Mouse (Mus musculus) limb, embryonic 14.5 days (tissue): Measurements from ENCODE around the gene Rilpl1. TPM values are rescaled to one million over a fixed set of nuclear protein-coding genes. Genes with fewer than 3 reads are reported as not detected.

Source experiments
- ATAC-seq: fragments of 200-750 bp; cut with Nextera tagmentation; 2 replicates; pipeline ENCODE4 v1.8.0; 2017; ENCODE audit warnings: low read depth, moderate number of reproducible peaks, moderate TSS enrichment; ENCODE audit not compliant: low FRiP score
- DNase-seq: peaks from one replicate; pipeline ENCODE4 v3.0.0-alpha.2; 2015; ENCODE audit warnings: low spot score
- H3K27ac ChIP-seq: fragments of 300-500 bp; sonication (generic); replicated peaks from 2 replicates; pipeline ENCODE4 v1.5.1; 2014; ENCODE audit warnings: low read depth, mild to moderate bottlenecking, low read length, moderate library complexity, mixed read lengths
- H3K27me3 ChIP-seq: fragments of 300-500 bp; sonication (generic); 2 replicates; pipeline ENCODE4 v1.6.1; 2014; ENCODE audit warnings: low read length, mixed read lengths; ENCODE audit not compliant: control insufficient read depth, insufficient read depth
- H3K36me3 ChIP-seq: fragments of 300-500 bp; sonication (generic); 2 replicates; pipeline ENCODE4 v1.6.1; 2014; ENCODE audit warnings: mild to moderate bottlenecking, low read length, moderate library complexity, mixed read lengths; ENCODE audit not compliant: control insufficient read depth, insufficient read depth
- H3K4me1 ChIP-seq: fragments of 300-500 bp; sonication (generic); 2 replicates; pipeline ENCODE4 v1.6.1; 2014; ENCODE audit warnings: antibody characterized with exemption, low read length, mixed read lengths; ENCODE audit not compliant: control insufficient read depth, insufficient read depth
- H3K4me2 ChIP-seq: fragments of 300-500 bp; sonication (generic); replicated peaks from 2 replicates; pipeline ENCODE4 v1.6.1; 2014; ENCODE audit warnings: low read depth, mild to moderate bottlenecking, low read length, moderate library complexity; ENCODE audit not compliant: severe bottlenecking
- H3K4me3 ChIP-seq: fragments of 300-500 bp; sonication (generic); replicated peaks from 2 replicates; pipeline ENCODE4 v1.5.1; 2014; ENCODE audit warnings: low read length
- H3K9ac ChIP-seq: fragments of 300-500 bp; sonication (generic); 2 replicates; pipeline ENCODE4 v1.6.1; 2014; ENCODE audit warnings: mild to moderate bottlenecking, low read depth, low read length, moderate library complexity; ENCODE audit not compliant: severe bottlenecking
- H3K9me3 ChIP-seq: fragments of 300-500 bp; sonication (generic); 2 replicates; pipeline ENCODE4 v1.6.1; 2016; ENCODE audit warnings: low read length; ENCODE audit not compliant: control insufficient read depth
- POLR2A ChIP-seq: fragments of 200-500 bp; IDR thresholded peaks from 2 replicates; pipeline ENCODE4 v1.8.0; 2012; ENCODE audit warnings: inconsistent platforms, mild to moderate bottlenecking, moderate library complexity, borderline replicate concordance; ENCODE audit not compliant: insufficient read depth, insufficient read length; ENCODE audit errors: extremely low read depth
- WGBS: fragments of 180-500 bp; shearing (Covaris S2); extraction: QIAGEN DNeasy Blood & Tissue Kit; methylation state at CpG from one replicate; pipeline ENCODE4 v1.1.7; 2014; 5-methylcytosine and 5-hydroxymethylcytosine counted together
- polyA plus RNA-seq, 2 experiments: library from polyadenylated mRNA; depleted of rRNA in 1 of 2; stranded (reverse) in 1 of 2; unstranded in 1 of 2; fragments of >200 nt; fragmentation: Nextera tagmentation in 1 of 2; extraction: Ambion mirVana in 1 of 2; gene quantifications; 2 replicates each; pipeline versions ENCODE4 v1.2.1 to v1.2.3; 2012 to 2014

Rilpl1 gene
- polyA plus RNA-seq, 2 experiments = 22.4 to 23.2 TPM

DNA sequence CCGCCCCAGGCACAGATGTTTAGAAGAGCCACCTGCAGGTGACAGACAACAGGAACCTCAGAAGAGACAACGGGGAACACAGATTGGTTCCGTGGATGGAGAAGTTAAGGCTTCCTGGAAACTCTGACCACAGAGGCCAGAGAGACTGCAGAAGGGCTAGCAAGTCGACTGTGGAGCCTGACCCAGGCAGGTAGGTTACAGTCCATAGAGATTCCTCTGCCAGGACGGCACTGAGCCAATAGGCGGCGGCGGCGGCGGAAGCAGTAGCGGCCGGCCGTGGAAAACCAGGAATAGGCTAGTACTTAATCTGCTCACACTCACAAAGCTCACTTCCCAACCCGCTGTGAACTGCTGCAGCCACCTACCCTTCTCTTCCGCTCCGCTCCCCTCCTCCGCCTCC lies 5.6 kb upstream of the Rilpl1 start:
- DNase-seq (no peak), ATAC-seq (no peak)
- Histone ChIP-seq H3K9ac (peak overlapping the region; percentile 45), H3K36me3 (no peaks in the 10 kb centered on the region), H3K4me1 (peaks cover 6% of the 10 kb centered on the region), H3K27me3 (no peaks in the 10 kb centered on the region), H3K4me3 (peak overlapping the region; percentile 15; the same call in 1 of the 2 replicates), H3K9me3 (no peaks in the 10 kb centered on the region), H3K27ac (no peak overlapping the region), H3K4me2 (peak overlapping the region; percentile 34)
- WGBS = 9% methylated on average over 12 of the region's 17 CpGs
- no peak for TF ChIP-seq POLR2A

- Histone ChIP-seq H3K36me3 (no peaks in the 10 kb centered on the region), H3K4me1 (peaks cover 11% of the 10 kb centered on the region; the same call in 1 of the 2 replicates), H3K9me3 (no peaks in the 10 kb centered on the region), H3K27ac (no peak overlapping the region), H3K9ac (no peak overlapping the region), H3K4me3 (no peak overlapping the region), H3K4me2 (no peak overlapping the region), H3K27me3 (no peaks in the 10 kb centered on the region)
- ATAC-seq = no peak
- TF ChIP-seq POLR2A = no peak
- no peak for DNase-seq
- 65% methylated on average over 5 of the region's 5 CpGs for WGBS
Observed at GRCm38 (mm10) chr5:124535016-124535415, 3.8 kb upstream of the Rilpl1 start.

GRCm38 (mm10) chr5:124532451-124532850 lies 1.3 kb upstream of the Rilpl1 start:
- Histone ChIP-seq H3K4me1 (peaks cover 30% of the 10 kb centered on the region), H3K27ac (no peak overlapping the region), H3K9ac (no peak overlapping the region), H3K27me3 (no peaks in the 10 kb centered on the region), H3K36me3 (no peaks in the 10 kb centered on the region), H3K9me3 (no peaks in the 10 kb centered on the region), H3K4me3 (0 out of 2 replicates have a peak overlapping the region, but pooled peaks have one; percentile 59), H3K4me2 (no peak overlapping the region)
- DNase-seq (no peak), ATAC-seq (no peak)
- TF ChIP-seq POLR2A = no peak
- WGBS = 37% methylated on average over 7 of the region's 7 CpGs

DNA sequence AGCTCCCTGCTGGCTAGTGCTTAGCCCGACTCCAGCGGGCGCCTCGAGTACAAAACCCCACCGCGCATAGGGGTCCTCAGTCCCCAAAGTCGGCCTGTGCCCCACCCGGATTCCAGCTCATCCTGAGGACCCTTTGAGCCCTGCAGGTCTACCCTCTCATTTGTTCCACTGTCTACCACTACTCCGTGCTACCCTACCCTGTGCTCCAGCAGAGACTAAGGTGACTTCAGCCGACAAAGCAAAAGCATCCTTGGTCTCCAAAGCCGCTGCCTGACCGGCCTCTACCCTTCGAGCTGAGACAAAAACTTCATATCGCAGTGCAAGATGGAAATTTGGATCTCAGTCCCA lies 366 bp upstream of the Rilpl1 start:
- 13% methylated on average over 13 of the region's 14 CpGs for WGBS
- H3K4me1 ChIP-seq = peaks cover 30% of the 10 kb centered on the region
- peaks cover 1% of the 10 kb centered on the region; the same call in 1 of the 2 replicates for H3K36me3 ChIP-seq
- H3K9ac ChIP-seq = peak overlapping the region; percentile 76
- TF ChIP-seq POLR2A = no peak; the same call in 1 of the 2 replicates
- ATAC-seq (peak; percentile 14), DNase-seq (no peak)
- peak overlapping the region; percentile 80 for H3K27ac ChIP-seq
- no peaks in the 10 kb centered on the region for H3K27me3 ChIP-seq
- H3K9me3 ChIP-seq = no peaks in the 10 kb centered on the region
- peak overlapping the region; percentile 69 for H3K4me2 ChIP-seq
- H3K4me3 ChIP-seq = peak overlapping the region; percentile 59

- H3K27me3 ChIP-seq = no peaks in the 10 kb centered on the region
- no peak for ATAC-seq
- peak overlapping the region; percentile 76 for H3K9ac ChIP-seq
- peaks cover 5% of the 10 kb centered on the region for H3K36me3 ChIP-seq
- H3K27ac ChIP-seq = no peak overlapping the region
- 48% methylated on average over 8 of the region's 8 CpGs for WGBS
- peaks cover 30% of the 10 kb centered on the region for H3K4me1 ChIP-seq
- no peaks in the 10 kb centered on the region for H3K9me3 ChIP-seq
- H3K4me3 ChIP-seq = peak overlapping the region; percentile 59
- no peak for DNase-seq
- TF ChIP-seq POLR2A = no peak
- peak overlapping the region; percentile 69 for H3K4me2 ChIP-seq
Observed at GRCm38 (mm10) chr5:124529697-124530096, 1.5 kb downstream of the Rilpl1 start.
